20 mouse cellular contexts compared by ENCODE assay signal in genomic region chr16:55835798-55836197, GRCm38 (mm10). TPM values are rescaled to one million over a fixed set of nuclear protein-coding genes. Genes with fewer than 3 reads are reported as not detected.
DNase-seq lines count a peak whose midpoint lies in the region; ATAC-seq and TF ChIP-seq lines count a peak whose summit lies in the region.
"Had no signal": no experiment of that assay in that cellular context is flagged by ENCODE, and none has a peak within 500 bp of the region (broad histone marks: within the 10 kb centered on the region; RNA-seq: fewer than 3 reads in every experiment).

No protein-coding gene starts in this region.

- no peak overlapping the region for H3K4me3 ChIP-seq in layer of hippocampus, adult 2 months
- H3K4me3 ChIP-seq: embryonic facial prominence, embryonic 10.5 days; forebrain, embryonic 13.5 days; heart, adult 2 months; heart, embryonic 12.5 days; hindbrain, embryonic 12.5 days had no signal

- no peak for TF ChIP-seq CTCF in layer of hippocampus, adult 2 months (conservative IDR thresholded peaks at IDR 0.05)

- peak overlapping the region; percentile 77 for H3K27ac ChIP-seq in layer of hippocampus, adult 2 months
- H3K27ac ChIP-seq: embryonic facial prominence, embryonic 10.5 days; forebrain, embryonic 13.5 days; heart, adult 2 months; hindbrain, embryonic 12.5 days had no signal

- peak; percentile 41 for ATAC-seq in megakaryocyte progenitor cell, adult 5-6 weeks (replicated peaks; ENCODE audit: poor library complexity)
- ATAC-seq: forebrain, embryonic 13.5 days; forebrain, postnatal 0 days; hindbrain, embryonic 16.5 days had no signal

- peak; percentile 29 to 33 for DNase-seq in layer of hippocampus, adult 2 months (ENCODE audit: low spot score in 2 of 2)
- no peak for DNase-seq in layer of hippocampus, postnatal 10 days (ENCODE audit: low spot score in 2 of 2)
- peak; percentile 42 for DNase-seq in CD4-positive helper T cell, adult 2 months (ENCODE audit: low read depth, low spot score)
- peak; percentile 75 for DNase-seq in brain, adult 2 months (ENCODE audit: low read depth, low spot score)
- no peak for DNase-seq in adipocyte (ENCODE audit: low spot score)
- DNase-seq in kidney, postnatal 14 days: no peak
- DNase-seq: adrenal gland, postnatal 14 days; B cell, adult 2 months; cerebellum, adult 2 months; cerebellum, postnatal 10 days; forebrain, postnatal 0 days; gastrocnemius, postnatal 36 days; heart, adult 2 months; kidney, adult 11 months had no signal

RNA-seq across cellular contexts. Expression of gene Nfkbiz, which starts 2.9 kb away (rescaled TPM):
- 1 to 10 TPM; 5.9 to 8.5 TPM for total RNA-seq in layer of hippocampus, adult 2 months (2021)
- total RNA-seq in layer of hippocampus, postnatal 10 days (2021): 1 to 10 TPM; 4.4 to 4.5 TPM
- 12.3 and 24.5 TPM in 2 replicates for total RNA-seq in megakaryocyte progenitor cell, adult 5-6 weeks (2015)
- 8.0 and 13.7 TPM in 2 replicates for total RNA-seq in megakaryocyte progenitor cell, adult 5-6 weeks (2017)

RNA-seq across cellular contexts. Expression of gene Nxpe3, which starts 59.3 kb away (rescaled TPM):
- total RNA-seq in layer of hippocampus, adult 2 months (2021): 10 to 100 TPM; 11.6 to 11.7 TPM
- total RNA-seq in layer of hippocampus, postnatal 10 days (2021): 1 to 10 TPM; 7.9 to 8.3 TPM
- total RNA-seq in megakaryocyte progenitor cell, adult 5-6 weeks (2015): 4.4 and 6.3 TPM in 2 replicates
- 4.4 and 6.9 TPM in 2 replicates for total RNA-seq in megakaryocyte progenitor cell, adult 5-6 weeks (2017)

Comparison
In these comparisons a context has a peak if more than half of its experiments do, and no peak if none do; other contexts are left out.
1. DNase-seq: peak in layer of hippocampus, adult 2 months (2 of 2), CD4-positive helper T cell, adult 2 months (single experiment) and brain, adult 2 months (single experiment); none in layer of hippocampus, postnatal 10 days (0 of 2), adipocyte (single experiment) and kidney, postnatal 14 days (single experiment).